In genomic region chr10:4626432-4626831, GRCm38 (mm10) we compare ENCODE assay signal across 12 mouse cellular contexts. TPM values are rescaled to one million over a fixed set of nuclear protein-coding genes. Genes with fewer than 3 reads are reported as not detected.
A peak's percentile ranks its signal among the peaks of the same experiment; 100 is the strongest.
DNase-seq lines count a peak whose midpoint lies in the region; TF ChIP-seq lines count a peak whose summit lies in the region.
"Had no signal": no experiment of that assay in that cellular context is flagged by ENCODE, and none has a peak within 500 bp of the region (broad histone marks: within the 10 kb centered on the region; RNA-seq: fewer than 3 reads in every experiment).

No protein-coding gene starts in this region.

- 87% methylated on average over 7 of the region's 7 CpGs for WGBS in small intestine, adult 2 months

- H3K27me3 ChIP-seq in MEL (ENCODE audit: control insufficient read depth in 1 of 2, insufficient read depth in 2 of 2, low read length in 2 of 2), result no peaks in the 10 kb centered on the region
- H3K27me3 ChIP-seq in small intestine, adult 2 months (ENCODE audit: control insufficient read depth, insufficient read depth, low read length), result no peaks in the 10 kb centered on the region
- H3K27me3 ChIP-seq: limb, embryonic 15.5 days had no signal

- peak; percentile 31 for TF ChIP-seq RAD21 in MEL (IDR thresholded peaks at IDR 0.05; ENCODE audit: low read depth, low read length)

- no peak overlapping the region for H3K9ac ChIP-seq in MEL (ENCODE audit: control insufficient read depth, low read depth, low read length, poor library complexity, severe bottlenecking)
- H3K9ac ChIP-seq: limb, embryonic 15.5 days had no signal

- H3K36me3 ChIP-seq in MEL (ENCODE audit: control insufficient read depth in 1 of 2, insufficient read depth in 2 of 2, low read length in 2 of 2), result peaks cover 0 to 4% of the 10 kb centered on the region in 2 experiments; a peak in 1 of 4 replicates
- H3K36me3 ChIP-seq in small intestine, adult 2 months (ENCODE audit: control insufficient read depth, insufficient read depth, low read length), result no peaks in the 10 kb centered on the region
- H3K36me3 ChIP-seq: limb, embryonic 15.5 days had no signal

- H3K79me2 ChIP-seq in MEL (ENCODE audit: control insufficient read depth, insufficient read depth, low read length, poor library complexity), result no peaks in the 10 kb centered on the region

- no peaks in the 10 kb centered on the region for H3K9me3 ChIP-seq in MEL (replicated peaks; ENCODE audit: insufficient read depth, low read length)
- H3K9me3 ChIP-seq: limb, embryonic 15.5 days had no signal

- TF ChIP-seq CTCF in layer of hippocampus, adult 2 months (conservative IDR thresholded peaks at IDR 0.05), result peak; percentile 50
- peak; percentile 60 to 67 (median 62) for TF ChIP-seq CTCF in MEL (IDR thresholded peaks at IDR 0.05 in 2 of 3, conservative IDR thresholded peaks at IDR 0.05 in 1 of 3; ENCODE audit: control insufficient read depth in 1 of 3, insufficient read depth in 1 of 3, low read depth in 2 of 3, low read length in 3 of 3, poor library complexity in 1 of 3, severe bottlenecking in 1 of 3)
- TF ChIP-seq CTCF in small intestine, adult 2 months (IDR thresholded peaks at IDR 0.05; ENCODE audit: extremely low read depth, insufficient read length, insufficient replicate concordance, low read depth, low read length), result peak; percentile 18; the same call in 1 of the 2 replicates

- no peak overlapping the region for H3K4me3 ChIP-seq in layer of hippocampus, adult 2 months
- no peak overlapping the region for H3K4me3 ChIP-seq in MEL (ENCODE audit: control insufficient read depth in 1 of 2, insufficient read depth in 1 of 2, low read depth in 2 of 2, low read length in 2 of 2)
- H3K4me3 ChIP-seq in small intestine, adult 2 months (ENCODE audit: low read depth, low read length), result no peak overlapping the region
- H3K4me3 ChIP-seq: limb, embryonic 15.5 days had no signal

- DNase-seq in adrenal gland, postnatal 10 days, result peak; percentile 25
- no peak for DNase-seq in adrenal gland, postnatal 4 days (ENCODE audit: low spot score in 2 of 2)
- DNase-seq in layer of hippocampus, adult 2 months (ENCODE audit: low spot score in 2 of 2), result no peak
- DNase-seq in layer of hippocampus, postnatal 36 days, result no peak
- peak; percentile 53 for DNase-seq in MEL (ENCODE audit: low read depth, low spot score)
- no peak for DNase-seq in left cerebral cortex, adult 18-20 months (ENCODE audit: low spot score in 2 of 2)
- DNase-seq in right cerebral cortex, postnatal 10 days (ENCODE audit: low spot score in 2 of 2), result no peak
- DNase-seq: adrenal gland, adult 2 months; cerebellum, adult 9-10 months; heart, postnatal 10 days had no signal

- no peak for TF ChIP-seq POLR2A in MEL (IDR thresholded peaks at IDR 0.05; ENCODE audit: control insufficient read depth in 1 of 2, insufficient read depth in 1 of 2, low read depth in 1 of 2, low read length in 2 of 2, poor library complexity in 1 of 2)
- TF ChIP-seq POLR2A in small intestine, adult 2 months (IDR thresholded peaks at IDR 0.05; ENCODE audit: low read depth, low read length), result no peak

- H3K27ac ChIP-seq in layer of hippocampus, adult 2 months, result no peak overlapping the region
- H3K27ac ChIP-seq in MEL (ENCODE audit: control insufficient read depth, low read depth, low read length), result no peak overlapping the region
- no peak overlapping the region for H3K27ac ChIP-seq in small intestine, adult 2 months (ENCODE audit: insufficient read depth, low read depth, low read length)
- H3K27ac ChIP-seq: limb, embryonic 15.5 days had no signal

- H3K4me1 ChIP-seq in MEL (ENCODE audit: control insufficient read depth in 1 of 2, insufficient read depth in 2 of 2, low read length in 2 of 2), result peaks cover 0 to 4% of the 10 kb centered on the region in 2 experiments; a peak in 1 of 4 replicates
- H3K4me1 ChIP-seq in small intestine, adult 2 months (ENCODE audit: control insufficient read depth, insufficient read depth, insufficient read length, low read length), result no peaks in the 10 kb centered on the region

- TF ChIP-seq EP300 in MEL (IDR thresholded peaks at IDR 0.05; ENCODE audit: low read depth in 1 of 2, low read length in 2 of 2), result no peak

TF ChIP-seq in MEL, 35 proteins besides CTCF, POLR2A, EP300 and RAD21:
- TF ChIP-seq SMC3 (IDR thresholded peaks at IDR 0.05; ENCODE audit: low read depth, low read length) (peak; percentile 55), TCF12 (IDR thresholded peaks at IDR 0.05; ENCODE audit: low read depth, low read length) (no peak), ZNF384 (IDR thresholded peaks at IDR 0.05; ENCODE audit: low read depth, low read length) (0 out of 2 replicates have a peak, but pooled peaks have one; percentile 12)

RNA-seq across cellular contexts. Expression of gene Esr1, which starts 15.0 kb away (rescaled TPM):
- total RNA-seq in adrenal gland, postnatal 10 days (2021), result 10 to 100 TPM; 16.2 to 24.5 TPM
- 10 to 100 TPM in 1 of 2 experiments, 1 to 10 TPM in 1; 9.5 to 11.0 TPM for total RNA-seq in adrenal gland, postnatal 4 days (2021)
- total RNA-seq in layer of hippocampus, adult 2 months (2021), result 1 to 10 TPM; 2.5 to 2.7 TPM
- total RNA-seq in layer of hippocampus, postnatal 36 days (2021), result 1 to 10 TPM; 2.3 to 2.7 TPM
- 0.65 and 0.69 TPM in 2 replicates for total RNA-seq in MEL (2012; rRNA removed)
- polyA plus RNA-seq in MEL (2012; ENCODE audit: insufficient read depth in 1 of 2, insufficient read length in 2 of 2, low read depth in 1 of 2, low replicate concordance in 2 of 2, missing spikeins in 1 of 2), result under 1 TPM in 1 of 2 experiments, not detected in 1; 0.65 TPM
- 0.90 and 1.2 TPM in 2 replicates for polyA plus RNA-seq in small intestine, adult 2 months (2012; rRNA removed)
- total RNA-seq in left cerebral cortex, adult 18-20 months (2021), result 1 to 10 TPM; 2.1 to 3.0 TPM

Comparison
In these comparisons a context has a peak if more than half of its experiments do, and no peak if none do; other contexts are left out.
1. DNase-seq: peak in adrenal gland, postnatal 10 days (single experiment) and MEL (single experiment); none in adrenal gland, postnatal 4 days (0 of 2), layer of hippocampus, adult 2 months (0 of 2), layer of hippocampus, postnatal 36 days (0 of 2), left cerebral cortex, adult 18-20 months (0 of 2) and right cerebral cortex, postnatal 10 days (0 of 2).
2. Peak in every context shown above with its lines, with median percentiles within 50 percentile points of each other: CTCF ChIP-seq.